Mouse (Mus musculus): ENCODE measurements around the gene Nr3c2.

Nr3c2 gene

GRCm38 (mm10) chr8:77239462-77239861, 340.2 kb downstream of the Nr3c2 start:
- in situ Hi-C loops (cut with MboI, MseI): no loop called here

- in situ Hi-C loops (cut with MboI, MseI): no loop called here
Measured at GRCm38 (mm10) chr8:77241381-77241780, 342.1 kb downstream of the Nr3c2 start.

GRCm38 (mm10) chr8:77250094-77250493, 350.9 kb downstream of the Nr3c2 start:
- in situ Hi-C loops (cut with MboI, MseI): no loop called here

GRCm38 (mm10) chr8:77251134-77251533, 351.9 kb downstream of the Nr3c2 start:
- in situ Hi-C loops (cut with MboI, MseI): no loop called here

GRCm38 (mm10) chr8:77254466-77254865, 355.2 kb downstream of the Nr3c2 start:
- in situ Hi-C loops (cut with MboI, MseI): no loop called here

- in situ Hi-C loops (cut with MboI, MseI): no loop called here
Measured at GRCm38 (mm10) chr8:77256450-77257084, 357.3 kb downstream of the Nr3c2 start.

GRCm38 (mm10) chr8:77257085-77257451, 357.8 kb downstream of the Nr3c2 start:
- in situ Hi-C loops (cut with MboI, MseI): no loop called here

- in situ Hi-C loops (cut with MboI, MseI): no loop called here
Measured at GRCm38 (mm10) chr8:77261215-77261614, 362.0 kb downstream of the Nr3c2 start.

- in situ Hi-C loops (cut with MboI, MseI): no loop called here
Measured at GRCm38 (mm10) chr8:77262216-77263009, 363.2 kb downstream of the Nr3c2 start.

GRCm38 (mm10) chr8:77267941-77268405, 368.7 kb downstream of the Nr3c2 start:
- in situ Hi-C loops (cut with MboI, MseI): no loop called here

GRCm38 (mm10) chr8:77272136-77272535, 372.9 kb downstream of the Nr3c2 start:
- in situ Hi-C loops (cut with MboI, MseI): no loop called here

GRCm38 (mm10) chr8:77275571-77275970, 376.3 kb downstream of the Nr3c2 start:
- in situ Hi-C loops (cut with MboI, MseI): no loop called here

GRCm38 (mm10) chr8:77276827-77277226, 377.6 kb downstream of the Nr3c2 start:
- in situ Hi-C loops (cut with MboI, MseI): no loop called here

- in situ Hi-C loops (cut with MboI, MseI): no loop called here
Measured at GRCm38 (mm10) chr8:77278246-77278645, 379.0 kb downstream of the Nr3c2 start.

- in situ Hi-C loops (cut with MboI, MseI): no loop called here
Measured at GRCm38 (mm10) chr8:77279977-77280376, 380.7 kb downstream of the Nr3c2 start.

- in situ Hi-C loops (cut with MboI, MseI): no loop called here
Measured at GRCm38 (mm10) chr8:77282605-77283236, 383.5 kb downstream of the Nr3c2 start.

GRCm38 (mm10) chr8:77284473-77284872, 385.2 kb downstream of the Nr3c2 start:
- in situ Hi-C loops (cut with MboI, MseI): no loop called here

- in situ Hi-C loops (cut with MboI, MseI): no loop called here
Measured at GRCm38 (mm10) chr8:77288065-77288464, 388.8 kb downstream of the Nr3c2 start.

GRCm38 (mm10) chr8:77288492-77288891, 389.2 kb downstream of the Nr3c2 start:
- in situ Hi-C loops (cut with MboI, MseI): no loop called here

- in situ Hi-C loops (cut with MboI, MseI): no loop called here
Measured at GRCm38 (mm10) chr8:77292120-77292519, 392.9 kb downstream of the Nr3c2 start.

- in situ Hi-C loops (cut with MboI, MseI): no loop called here
Measured at GRCm38 (mm10) chr8:77292649-77293048, 393.4 kb downstream of the Nr3c2 start.

GRCm38 (mm10) chr8:77294599-77294998, 395.4 kb downstream of the Nr3c2 start:
- in situ Hi-C loops (cut with MboI, MseI): no loop called here

Measured in regulatory T cell (primary cell).